Mouse (Mus musculus) heart, embryonic 15.5 days (tissue): ENCODE results near the gene Chodl. TPM values are rescaled to one million over a fixed set of nuclear protein-coding genes. Genes with fewer than 3 reads are reported as not detected.

Experiments used
- ATAC-seq: fragments of 200-750 bp; cut with Nextera tagmentation; replicated peaks from 2 replicates; pipeline ENCODE4 v1.8.0; 2017; ENCODE audit warnings: low read depth, moderate TSS enrichment; ENCODE audit not compliant: insufficient number of reproducible peaks, insufficient read depth, low FRiP score
- H3K27ac ChIP-seq: fragments of 300-500 bp; sonication (generic); 2 replicates; pipeline ENCODE4 v1.5.1; 2015; ENCODE audit warnings: mild to moderate bottlenecking, inconsistent platforms
- H3K27me3 ChIP-seq: fragments of 300-500 bp; sonication (generic); 2 replicates; pipeline ENCODE4 v1.6.1; 2015; ENCODE audit warnings: inconsistent platforms
- H3K36me3 ChIP-seq: fragments of 300-500 bp; sonication (generic); 2 replicates; pipeline ENCODE4 v1.6.1; 2015; ENCODE audit warnings: mild to moderate bottlenecking, inconsistent platforms
- H3K4me1 ChIP-seq: fragments of 300-500 bp; sonication (generic); replicated peaks from 2 replicates; pipeline ENCODE4 v1.6.1; 2015; ENCODE audit warnings: inconsistent platforms
- H3K4me2 ChIP-seq: fragments of 300-500 bp; sonication (generic); 2 replicates; pipeline ENCODE4 v1.6.1; 2015; ENCODE audit warnings: inconsistent platforms, mild to moderate bottlenecking, moderate library complexity
- H3K4me3 ChIP-seq: fragments of 300-500 bp; sonication (generic); 2 replicates; pipeline ENCODE4 v1.5.1; 2015; ENCODE audit warnings: mild to moderate bottlenecking, inconsistent platforms
- H3K9ac ChIP-seq: fragments of 300-500 bp; sonication (generic); 2 replicates; pipeline ENCODE4 v1.6.1; 2015; ENCODE audit warnings: mild to moderate bottlenecking, inconsistent platforms
- H3K9me3 ChIP-seq: fragments of 300-500 bp; sonication (generic); replicated peaks from 2 replicates; pipeline ENCODE4 v1.6.1; 2016; ENCODE audit warnings: inconsistent platforms
- WGBS: fragments of 180-500 bp; shearing (Covaris S2); methylation state at CpG from one replicate; pipeline ENCODE4 v1.1.7; 2015; ENCODE audit warnings: mixed read lengths; 5-methylcytosine and 5-hydroxymethylcytosine counted together
- polyA plus RNA-seq: library from polyadenylated mRNA; unstranded; fragments of >200 nt; fragmentation: Nextera tagmentation; extraction: Ambion mirVana; gene quantifications from 2 replicates; pipeline ENCODE4 v1.2.1, GENCODE M21; 2015

Chodl gene
- polyA plus RNA-seq, result 0.39 and 1.0 TPM in 2 replicates

- no peak within 1 kb of the TSS for H3K27ac ChIP-seq
- H3K4me1 ChIP-seq, result peaks cover 7% of the 10 kb centered on the region; the same call in 1 of the 2 replicates
- H3K27me3 ChIP-seq, result 0 out of 2 replicates have a peak, but pooled peaks cover 7% of the 10 kb centered on the region
- H3K4me3 ChIP-seq, result peak within 1 kb of the TSS; percentile 45
- H3K4me2 ChIP-seq, result peak within 1 kb of the TSS; percentile 82
- 12% methylated on average over 19 of the region's 19 CpGs for WGBS
- H3K9me3 ChIP-seq, result no peaks in the 10 kb centered on the region
- no peak for ATAC-seq
- H3K9ac ChIP-seq, result 0 out of 2 replicates have a peak within 1 kb of the TSS, but pooled peaks have one; percentile 7
- no peaks in the 10 kb centered on the region for H3K36me3 ChIP-seq
Observed at GRCm38 (mm10) chr16:78930382-78931286, at the start of gene Chodl. TSS of gene Chodl (plus strand) at chr16:78930948.

GRCm38 (mm10) chr16:78922644-78923043, 8.1 kb upstream of the Chodl start:
- Histone ChIP-seq H3K4me3 (no peak overlapping the region), H3K9ac (no peak overlapping the region), H3K36me3 (no peaks in the 10 kb centered on the region), H3K4me2 (no peak overlapping the region), H3K27me3 (no peaks in the 10 kb centered on the region), H3K4me1 (no peaks in the 10 kb centered on the region), H3K9me3 (no peaks in the 10 kb centered on the region), H3K27ac (no peak overlapping the region)
- ATAC-seq, result no peak
- 66% methylated on average over 5 of the region's 5 CpGs for WGBS

- Histone ChIP-seq H3K27ac (no peak overlapping the region), H3K4me2 (peak overlapping the region; percentile 82), H3K4me1 (peaks cover 7% of the 10 kb centered on the region; the same call in 1 of the 2 replicates), H3K9ac (0 out of 2 replicates have a peak overlapping the region, but pooled peaks have one; percentile 7), H3K36me3 (no peaks in the 10 kb centered on the region), H3K9me3 (no peaks in the 10 kb centered on the region), H3K27me3 (0 out of 2 replicates have a peak, but pooled peaks cover 7% of the 10 kb centered on the region), H3K4me3 (peak overlapping the region; percentile 45)
- WGBS, result 11% methylated on average over 16 of the region's 16 CpGs
- ATAC-seq, result no peak; the same call in 1 of the 2 replicates
Observed at GRCm38 (mm10) chr16:78931287-78932025, 708 bp downstream of the Chodl start.

- H3K9me3 ChIP-seq, result no peaks in the 10 kb centered on the region
- H3K9ac ChIP-seq, result no peak overlapping the region
- ATAC-seq, result no peak
- no peak overlapping the region for H3K4me2 ChIP-seq
- WGBS, result 92% methylated on average over 2 of the region's 2 CpGs
- no peak overlapping the region for H3K27ac ChIP-seq
- H3K4me1 ChIP-seq, result peaks cover 7% of the 10 kb centered on the region; the same call in 1 of the 2 replicates
- no peaks in the 10 kb centered on the region for H3K36me3 ChIP-seq
- H3K4me3 ChIP-seq, result no peak overlapping the region
- H3K27me3 ChIP-seq, result 0 out of 2 replicates have a peak, but pooled peaks cover 7% of the 10 kb centered on the region
Observed at GRCm38 (mm10) chr16:78934298-78934697, 3.5 kb downstream of the Chodl start.

GRCm38 (mm10) chr16:78937755-78938154, 7.0 kb downstream of the Chodl start:
- ATAC-seq, result no peak
- Histone ChIP-seq H3K9ac (no peak overlapping the region), H3K4me3 (no peak overlapping the region)

GRCm38 (mm10) chr16:78950359-78950758, 19.6 kb downstream of the Chodl start:
- Histone ChIP-seq H3K9me3 (no peaks in the 10 kb centered on the region), H3K4me3 (no peak overlapping the region), H3K4me2 (no peak overlapping the region), H3K9ac (no peak overlapping the region), H3K27ac (no peak overlapping the region), H3K27me3 (no peaks in the 10 kb centered on the region), H3K36me3 (no peaks in the 10 kb centered on the region), H3K4me1 (no peaks in the 10 kb centered on the region)
- no peak for ATAC-seq
- 70% methylated on average over 4 of the region's 4 CpGs for WGBS

More at GRCm38 (mm10) chr16:78937755-78938154, 7.0 kb downstream of the Chodl start:
- Histone ChIP-seq H3K36me3 (no peaks in the 10 kb centered on the region), H3K27me3 (no peaks in the 10 kb centered on the region), H3K4me2 (no peak overlapping the region), H3K27ac (no peak overlapping the region), H3K4me1 (no peaks in the 10 kb centered on the region), H3K9me3 (no peaks in the 10 kb centered on the region)
- 60% methylated on average over 8 of the region's 8 CpGs for WGBS

- no peak for ATAC-seq
- H3K27ac ChIP-seq, result no peak overlapping the region
- no peak overlapping the region for H3K4me3 ChIP-seq
- whole genome bisulfite sequencing, result 74% methylated on average over 2 of the region's 2 CpGs
- H3K9me3 ChIP-seq, result no peaks in the 10 kb centered on the region
- H3K4me2 ChIP-seq, result no peak overlapping the region
- H3K4me1 ChIP-seq, result no peaks in the 10 kb centered on the region
- no peaks in the 10 kb centered on the region for H3K36me3 ChIP-seq
- H3K27me3 ChIP-seq, result no peaks in the 10 kb centered on the region
- H3K9ac ChIP-seq, result no peak overlapping the region
Observed at GRCm38 (mm10) chr16:78957434-78957833, 26.7 kb downstream of the Chodl start.

- H3K4me3 ChIP-seq, result no peak overlapping the region
- no peak overlapping the region for H3K27ac ChIP-seq
- ATAC-seq, result no peak
- no peak overlapping the region for H3K4me2 ChIP-seq
- 29% methylated on average over 13 of the region's 13 CpGs for WGBS
- no peaks in the 10 kb centered on the region for H3K9me3 ChIP-seq
- no peaks in the 10 kb centered on the region for H3K4me1 ChIP-seq
- no peaks in the 10 kb centered on the region for H3K36me3 ChIP-seq
- no peaks in the 10 kb centered on the region for H3K27me3 ChIP-seq
- H3K9ac ChIP-seq, result no peak overlapping the region
Observed at GRCm38 (mm10) chr16:78969091-78969731, 38.5 kb downstream of the Chodl start.

- H3K27ac ChIP-seq, result no peak overlapping the region
Observed at GRCm38 (mm10) chr16:78974099-78974498, 43.4 kb downstream of the Chodl start.

GRCm38 (mm10) chr16:78976384-78976783, 45.6 kb downstream of the Chodl start:
- ATAC-seq, result no peak
- no peaks in the 10 kb centered on the region for H3K27me3 ChIP-seq
- H3K4me1 ChIP-seq, result no peaks in the 10 kb centered on the region
- H3K9ac ChIP-seq, result no peak overlapping the region
- WGBS, result 77% methylated on average over 8 of the region's 8 CpGs
- no peak overlapping the region for H3K4me2 ChIP-seq
- no peaks in the 10 kb centered on the region for H3K36me3 ChIP-seq
- no peaks in the 10 kb centered on the region for H3K9me3 ChIP-seq
- H3K27ac ChIP-seq, result no peak overlapping the region
- no peak overlapping the region for H3K4me3 ChIP-seq

More at GRCm38 (mm10) chr16:78974099-78974498, 43.4 kb downstream of the Chodl start:
- WGBS, result 79% methylated on average over 13 of the region's 13 CpGs
- Histone ChIP-seq H3K9ac (no peak overlapping the region), H3K9me3 (no peaks in the 10 kb centered on the region), H3K4me2 (no peak overlapping the region), H3K27me3 (no peaks in the 10 kb centered on the region), H3K36me3 (no peaks in the 10 kb centered on the region), H3K4me3 (no peak overlapping the region), H3K4me1 (no peaks in the 10 kb centered on the region)
- ATAC-seq, result no peak
